Mouse (Mus musculus) urinary bladder, postnatal 14 days (tissue): ENCODE measurements around the gene Tmem253.

ENCODE experiments used
- DNase-seq: peaks from one replicate; pipeline ENCODE4 v3.0.0; 2021; ENCODE audit warnings: low spot score

The Tmem253 gene

GRCm38 (mm10) chr14:52008321-52009203 lies 6.9 kb upstream of the Tmem253 start:
- DNase-seq, result peak; percentile 90

- DNase-seq, result no peak
Observed at GRCm38 (mm10) chr14:52009361-52009760, 6.1 kb upstream of the Tmem253 start.

- no peak for DNase-seq
Observed at GRCm38 (mm10) chr14:52009841-52010240, 5.6 kb upstream of the Tmem253 start.

DNA sequence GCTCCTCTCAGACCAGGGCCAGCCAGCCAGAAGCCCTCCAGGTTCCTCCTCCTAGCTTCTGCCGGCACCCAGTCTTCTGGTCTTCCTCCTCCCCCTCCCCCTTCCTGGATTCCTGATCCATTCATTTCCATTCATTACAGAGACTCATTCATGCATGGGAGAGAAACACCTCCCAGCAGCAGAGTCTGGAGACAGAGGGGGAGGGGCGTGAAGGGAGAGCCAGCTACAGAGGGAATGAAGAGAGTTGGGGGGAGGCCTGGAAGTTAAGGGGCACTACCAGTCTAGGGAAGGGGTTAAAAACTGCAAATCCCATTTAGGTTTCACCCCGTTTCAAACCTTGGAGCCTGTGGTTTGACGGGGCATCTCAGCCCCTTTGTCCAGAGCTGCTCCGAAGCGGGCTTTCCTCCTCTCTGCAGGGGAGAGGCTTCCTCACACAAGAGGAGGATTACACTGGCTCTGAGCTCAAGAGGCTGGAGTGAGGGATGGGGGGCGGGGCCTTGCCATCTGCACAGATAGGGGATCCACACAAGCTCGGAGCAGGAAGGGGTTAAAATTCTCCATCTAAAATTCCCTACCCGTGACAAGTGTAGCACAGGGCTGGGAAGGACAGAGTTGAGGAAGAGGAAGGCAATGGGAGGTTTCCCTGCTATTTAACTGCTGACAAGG lies 4.9 kb upstream of the Tmem253 start:
- DNase-seq, result no peak

GRCm38 (mm10) chr14:52011683-52012082 lies 3.8 kb upstream of the Tmem253 start:
- no peak for DNase-seq

DNA sequence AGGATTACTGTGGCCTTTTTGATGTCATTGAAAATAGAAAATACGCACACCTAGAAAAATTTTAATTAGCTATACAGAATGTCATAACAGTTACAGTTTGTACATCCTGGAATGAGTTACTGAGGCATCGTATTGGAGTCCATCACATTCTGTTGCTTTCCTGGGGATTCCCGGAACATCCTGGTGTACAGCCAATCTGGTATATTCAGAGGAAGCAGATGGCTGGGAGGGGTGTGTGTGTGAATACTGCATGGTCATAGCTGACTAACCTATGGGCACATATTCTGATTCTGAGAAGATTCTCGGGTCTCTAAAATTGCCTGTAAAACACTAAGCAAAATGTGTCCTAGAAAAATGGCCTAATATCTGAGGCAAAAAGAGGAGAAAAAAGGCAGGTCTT lies 3.4 kb upstream of the Tmem253 start:
- no peak for DNase-seq

DNA sequence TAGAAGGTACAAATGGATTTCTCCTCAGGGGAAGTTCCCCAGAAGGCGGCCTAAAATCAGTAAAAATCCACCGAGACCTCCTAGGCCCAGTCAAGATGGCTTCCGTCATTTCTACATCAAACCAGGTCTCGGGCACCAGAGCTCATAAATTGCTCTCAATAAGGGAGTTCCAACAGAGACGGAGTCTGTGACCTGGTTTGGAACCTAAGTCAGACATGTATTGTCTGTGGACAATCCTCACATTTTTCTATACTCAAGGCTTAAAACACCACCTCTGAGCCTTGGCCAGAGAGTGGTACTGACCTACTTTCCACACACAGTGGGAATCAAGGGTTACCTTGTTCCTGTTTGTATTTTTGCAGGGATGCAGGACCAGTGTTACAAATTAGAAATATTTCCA lies 2.9 kb upstream of the Tmem253 start:
- no peak for DNase-seq

- DNase-seq, result no peak
Observed at GRCm38 (mm10) chr14:52013021-52013610, 2.3 kb upstream of the Tmem253 start.

DNA sequence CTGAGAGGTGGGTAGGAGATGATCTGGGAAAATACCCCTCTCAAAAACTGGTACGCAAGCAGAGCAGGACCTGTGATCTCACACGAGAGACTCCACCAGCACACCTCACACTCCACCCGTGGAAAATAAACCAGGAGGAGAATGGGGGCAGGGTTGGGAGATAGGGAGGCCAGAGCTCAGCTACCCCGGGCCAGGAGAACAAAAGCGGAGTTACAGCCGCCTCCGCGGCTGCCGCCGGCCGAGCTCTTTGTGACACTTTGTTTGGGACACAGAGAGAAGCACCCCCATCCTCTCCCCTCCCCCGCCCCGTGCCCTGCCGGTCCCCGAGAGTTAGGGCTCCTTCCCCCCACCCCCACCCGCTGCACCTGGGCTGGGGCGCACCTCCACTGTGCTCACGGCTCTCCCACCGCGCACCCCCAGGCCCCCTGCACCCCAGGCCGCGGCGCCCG lies 1.7 kb upstream of the Tmem253 start:
- no peak for DNase-seq

DNA sequence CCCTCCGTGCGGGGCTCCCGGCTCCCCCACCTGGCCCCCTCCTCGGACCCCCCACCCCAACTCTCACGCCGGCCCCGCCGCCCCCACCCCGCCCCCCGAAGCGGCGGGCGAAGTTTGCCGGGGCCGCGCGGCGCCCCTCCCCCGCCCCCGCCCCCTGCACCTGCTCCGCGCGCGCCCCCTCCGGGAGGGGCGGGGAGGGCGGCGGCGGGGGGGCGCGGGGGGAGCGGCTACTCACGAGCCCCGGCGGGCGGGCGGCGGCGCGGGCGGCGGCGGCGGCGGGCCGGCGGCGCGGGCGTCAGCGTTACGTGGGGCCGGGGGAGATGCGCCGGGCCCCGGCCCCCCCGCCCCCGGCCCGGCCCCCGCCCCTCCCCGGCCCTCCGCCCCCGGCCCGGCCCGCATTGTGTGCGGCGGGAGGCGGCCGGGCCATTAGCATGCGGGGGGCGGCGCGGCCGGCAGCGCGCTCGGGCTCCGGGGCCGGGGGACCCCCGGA lies 1.1 kb upstream of the Tmem253 start:
- no peak for DNase-seq

- peak; percentile 80 for DNase-seq
Observed at GRCm38 (mm10) chr14:52014761-52015311, 622 bp upstream of the Tmem253 start.

- DNase-seq, result no peak
Observed at GRCm38 (mm10) chr14:52016625-52017405, 1.4 kb downstream of the Tmem253 start.

DNA sequence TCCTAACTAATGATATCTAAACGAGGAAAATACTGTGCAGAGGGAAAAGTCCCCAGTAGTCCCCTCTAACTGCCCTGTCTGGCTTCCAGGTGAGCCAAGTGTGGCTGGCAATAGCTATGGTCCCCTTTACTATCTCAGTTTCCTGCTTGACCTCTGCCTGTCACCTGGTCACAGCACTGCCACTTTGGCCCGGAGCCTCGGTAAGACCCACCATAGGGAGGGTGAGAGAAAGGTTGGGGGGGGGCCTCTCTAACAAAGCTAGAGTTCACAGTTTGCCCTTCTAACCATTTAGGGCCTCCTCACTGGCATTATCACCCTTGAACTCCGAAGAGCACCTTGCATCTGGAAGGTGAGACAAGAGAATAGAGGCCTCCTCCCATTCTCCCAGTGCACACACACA lies 2.2 kb downstream of the Tmem253 start:
- no peak for DNase-seq

GRCm38 (mm10) chr14:52018248-52019050 lies 3.0 kb downstream of the Tmem253 start:
- no peak for DNase-seq

- DNase-seq, result no peak
Observed at GRCm38 (mm10) chr14:52019051-52019589, 3.7 kb downstream of the Tmem253 start.

GRCm38 (mm10) chr14:52019590-52020340 lies 4.3 kb downstream of the Tmem253 start:
- peak; percentile 97 for DNase-seq

GRCm38 (mm10) chr14:52020486-52021137 lies 5.2 kb downstream of the Tmem253 start, which contains the start of gene Zfp219:
Gene Zfp219, minus strand, starts transcription at chr14:52020733.
- peak; percentile 80 for DNase-seq

DNA sequence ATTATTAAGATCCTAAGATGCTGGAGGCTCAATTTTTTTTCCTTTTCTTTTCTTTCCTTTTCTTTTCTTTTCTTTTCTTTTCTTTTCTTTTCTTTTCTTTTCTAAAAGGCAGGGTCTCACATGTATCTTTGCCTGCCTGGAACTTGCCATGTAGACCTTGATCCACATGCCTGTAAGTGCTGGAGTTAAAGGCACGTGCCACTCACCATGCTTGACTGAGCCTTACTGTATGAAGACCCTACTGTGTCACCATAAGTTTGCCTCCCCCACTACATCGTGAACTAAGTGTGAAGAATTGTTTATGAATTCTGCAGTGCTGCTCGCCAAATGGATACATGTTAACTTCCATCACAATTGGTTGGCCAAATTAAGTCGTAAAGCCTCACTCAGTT lies 5.7 kb downstream of the Tmem253 start:
- no peak for DNase-seq

DNA sequence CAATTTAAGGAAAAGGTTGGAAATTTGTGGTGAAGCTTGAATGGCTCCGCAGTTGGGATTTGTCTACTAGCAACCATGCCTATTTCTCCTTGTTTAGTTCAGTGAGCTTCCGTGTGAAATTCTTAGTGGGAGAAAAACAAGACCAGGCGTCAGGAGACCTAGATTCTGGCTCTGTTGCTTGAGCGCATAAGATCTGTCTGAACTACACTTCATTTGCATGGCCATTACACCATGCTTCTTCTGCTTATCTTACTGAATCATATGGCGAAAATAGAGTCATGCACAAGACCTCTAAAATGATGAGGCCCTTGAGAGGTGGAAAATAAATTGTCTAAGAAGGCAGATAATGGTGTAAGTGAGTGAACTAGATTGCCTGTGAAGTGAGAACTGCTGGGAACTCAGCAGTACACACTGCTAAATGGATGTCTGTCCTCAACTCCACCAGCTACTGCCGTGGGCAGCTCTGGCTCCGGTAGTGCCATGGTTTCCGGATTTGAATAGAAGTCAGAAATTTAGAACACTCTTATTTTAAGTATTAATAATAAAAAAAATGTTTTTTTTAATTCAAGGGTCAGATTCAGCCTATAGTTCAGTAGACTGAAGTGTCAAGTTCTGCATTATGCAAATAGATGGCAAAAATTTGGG lies 6.2 kb downstream of the Tmem253 start:
- DNase-seq, result no peak
